Mouse (Mus musculus) stomach, embryonic 14.5 days (tissue): ENCODE data around the gene Alkbh7. TPM values are rescaled to one million over a fixed set of nuclear protein-coding genes. Genes with fewer than 3 reads are reported as not detected.

Experiments
- ATAC-seq: fragments of 200-750 bp; cut with Nextera tagmentation; 2 replicates; pipeline ENCODE4 v1.8.0; 2017; ENCODE audit warnings: low read depth, moderate TSS enrichment; ENCODE audit not compliant: insufficient number of reproducible peaks, insufficient read depth, low FRiP score
- H3K27ac ChIP-seq: fragments of 300-500 bp; sonication (generic); 2 replicates; pipeline ENCODE4 v1.5.1; 2014; ENCODE audit warnings: mild to moderate bottlenecking, low read length, moderate library complexity, mixed read lengths
- H3K27me3 ChIP-seq: fragments of 300-500 bp; sonication (generic); 2 replicates; pipeline ENCODE4 v1.6.1; 2014; ENCODE audit warnings: low read length, control low read depth, mixed read lengths; ENCODE audit not compliant: control insufficient read depth, insufficient read depth
- H3K36me3 ChIP-seq: fragments of 300-500 bp; sonication (generic); 2 replicates; pipeline ENCODE4 v1.6.1; 2014; ENCODE audit warnings: mild to moderate bottlenecking, control low read depth, low read length, moderate library complexity, mixed read lengths; ENCODE audit not compliant: control insufficient read depth, insufficient read depth
- H3K4me1 ChIP-seq: fragments of 300-500 bp; sonication (generic); 2 replicates; pipeline ENCODE4 v1.6.1; 2014; ENCODE audit warnings: low read length, control low read depth, mixed read lengths; ENCODE audit not compliant: control insufficient read depth, insufficient read depth
- H3K4me2 ChIP-seq: fragments of 300-500 bp; sonication (generic); replicated peaks from 2 replicates; pipeline ENCODE4 v1.6.1; 2014; ENCODE audit warnings: low read depth, low read length, control low read depth
- H3K4me3 ChIP-seq: fragments of 300-500 bp; sonication (generic); 2 replicates; pipeline ENCODE4 v1.5.1; 2014; ENCODE audit warnings: low read depth, low read length, control low read depth
- H3K9ac ChIP-seq: fragments of 300-500 bp; sonication (generic); replicated peaks from 2 replicates; pipeline ENCODE4 v1.6.1; 2014; ENCODE audit warnings: low read depth, mild to moderate bottlenecking, control low read depth, low read length, moderate library complexity, mixed read lengths
- H3K9me3 ChIP-seq: fragments of 300-500 bp; sonication (generic); 2 replicates; pipeline ENCODE4 v1.6.1; 2016; ENCODE audit warnings: low read depth, low read length, control low read depth; ENCODE audit not compliant: control insufficient read depth
- WGBS: fragments of 180-500 bp; shearing (Covaris S2); extraction: QIAGEN DNeasy Blood & Tissue Kit; methylation state at CpG from one replicate; pipeline ENCODE4 v1.1.7; 2014; 5-methylcytosine and 5-hydroxymethylcytosine counted together
- polyA plus RNA-seq: library from polyadenylated mRNA; unstranded; fragments of >200 nt; fragmentation: Nextera tagmentation; extraction: Ambion mirVana; gene quantifications from 2 replicates; pipeline ENCODE4 v1.2.1, GENCODE M21; 2014

Alkbh7 gene
- polyA plus RNA-seq, 1 experiment from 2014 or later = 43.7 TPM

GRCm38 (mm10) chr17:56981049-56981448 lies 16.1 kb upstream of the Alkbh7 start:
- no peak overlapping the region for H3K4me2 ChIP-seq
- H3K36me3 ChIP-seq = no peaks in the 10 kb centered on the region
- H3K27me3 ChIP-seq = no peaks in the 10 kb centered on the region
- whole genome bisulfite sequencing = 62% methylated on average over 7 of the region's 7 CpGs
- H3K4me3 ChIP-seq = no peak overlapping the region
- H3K9ac ChIP-seq = no peak overlapping the region
- H3K4me1 ChIP-seq = no peaks in the 10 kb centered on the region
- H3K27ac ChIP-seq = no peak overlapping the region
- no peak for ATAC-seq
- no peaks in the 10 kb centered on the region for H3K9me3 ChIP-seq

DNA sequence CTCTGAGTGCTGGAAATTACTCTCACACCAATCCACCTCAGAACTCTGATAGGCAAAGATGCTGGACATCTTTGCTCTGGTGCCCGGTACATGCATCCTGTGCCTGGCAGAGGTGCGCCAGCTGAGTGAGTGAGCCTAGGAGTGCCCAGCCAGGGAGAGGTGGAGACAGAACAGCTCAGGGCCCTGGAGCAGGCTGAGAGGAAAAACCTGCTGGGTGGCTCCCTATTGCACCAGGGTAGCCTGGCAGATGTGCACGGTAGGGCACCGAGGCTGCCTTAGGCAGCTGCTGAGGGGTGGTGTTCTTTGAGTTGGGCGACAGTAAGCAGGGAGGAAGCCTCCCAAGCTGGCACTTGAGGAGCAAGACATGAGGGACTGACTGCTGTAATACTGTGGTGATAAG lies 15.1 kb upstream of the Alkbh7 start, which contains the start of gene Acer1:
Acer1 (minus strand) TSS at position 114 of the 400 bp plus-strand sequence.
- 75% methylated on average over 5 of the region's 5 CpGs for WGBS
- H3K9ac ChIP-seq = no peak within 1 kb of the TSS
- H3K27me3 ChIP-seq = no peaks in the 10 kb centered on the region
- no peak within 1 kb of the TSS for H3K4me2 ChIP-seq
- ATAC-seq = no peak
- H3K36me3 ChIP-seq = no peaks in the 10 kb centered on the region
- no peak within 1 kb of the TSS for H3K27ac ChIP-seq
- H3K4me3 ChIP-seq = no peak within 1 kb of the TSS
- H3K4me1 ChIP-seq = no peaks in the 10 kb centered on the region
- no peaks in the 10 kb centered on the region for H3K9me3 ChIP-seq

- H3K4me2 ChIP-seq = no peak overlapping the region
- no peaks in the 10 kb centered on the region for H3K36me3 ChIP-seq
- no peak for ATAC-seq
- H3K9ac ChIP-seq = no peak overlapping the region
- H3K27ac ChIP-seq = no peak overlapping the region
- no peak overlapping the region for H3K4me3 ChIP-seq
- WGBS = 83% methylated on average over 9 of the region's 9 CpGs
- H3K9me3 ChIP-seq = no peaks in the 10 kb centered on the region
- H3K4me1 ChIP-seq = no peaks in the 10 kb centered on the region
- H3K27me3 ChIP-seq = no peaks in the 10 kb centered on the region
Observed at GRCm38 (mm10) chr17:56984886-56985285, 12.3 kb upstream of the Alkbh7 start.

DNA sequence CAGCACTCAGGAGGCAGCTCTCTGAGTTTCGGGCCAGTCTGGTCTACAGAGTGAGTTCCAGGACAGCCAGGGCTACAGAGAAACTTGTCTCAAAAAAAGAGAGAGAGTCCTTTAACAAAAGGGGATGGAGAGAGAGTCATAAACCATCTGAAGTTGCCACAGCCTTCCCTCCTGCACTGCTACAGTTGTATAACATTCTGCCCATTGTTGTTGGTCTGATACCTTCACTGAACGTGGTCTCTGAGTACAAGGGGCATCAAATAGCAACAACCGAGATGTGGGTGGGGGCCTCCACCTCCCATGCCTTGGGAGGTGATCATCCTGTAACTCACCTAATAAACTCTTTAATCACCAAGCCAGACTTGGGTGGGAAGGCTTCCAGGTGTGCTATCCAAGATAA lies 11.5 kb upstream of the Alkbh7 start:
- no peak overlapping the region for H3K9ac ChIP-seq
- H3K9me3 ChIP-seq = no peaks in the 10 kb centered on the region
- H3K27ac ChIP-seq = no peak overlapping the region
- no peak for ATAC-seq
- H3K4me2 ChIP-seq = no peak overlapping the region
- 69% methylated on average over 3 of the region's 3 CpGs for WGBS
- H3K36me3 ChIP-seq = no peaks in the 10 kb centered on the region
- H3K27me3 ChIP-seq = no peaks in the 10 kb centered on the region
- H3K4me1 ChIP-seq = no peaks in the 10 kb centered on the region
- H3K4me3 ChIP-seq = no peak overlapping the region

- Histone ChIP-seq H3K9ac (no peak overlapping the region), H3K4me2 (no peak overlapping the region), H3K9me3 (no peaks in the 10 kb centered on the region), H3K27me3 (no peaks in the 10 kb centered on the region), H3K27ac (no peak overlapping the region), H3K4me1 (peaks cover 5% of the 10 kb centered on the region), H3K36me3 (no peaks in the 10 kb centered on the region), H3K4me3 (no peak overlapping the region)
- 84% methylated on average over 3 of the region's 3 CpGs for WGBS
- ATAC-seq = no peak
Observed at GRCm38 (mm10) chr17:56986105-56986805, 10.9 kb upstream of the Alkbh7 start.

DNA sequence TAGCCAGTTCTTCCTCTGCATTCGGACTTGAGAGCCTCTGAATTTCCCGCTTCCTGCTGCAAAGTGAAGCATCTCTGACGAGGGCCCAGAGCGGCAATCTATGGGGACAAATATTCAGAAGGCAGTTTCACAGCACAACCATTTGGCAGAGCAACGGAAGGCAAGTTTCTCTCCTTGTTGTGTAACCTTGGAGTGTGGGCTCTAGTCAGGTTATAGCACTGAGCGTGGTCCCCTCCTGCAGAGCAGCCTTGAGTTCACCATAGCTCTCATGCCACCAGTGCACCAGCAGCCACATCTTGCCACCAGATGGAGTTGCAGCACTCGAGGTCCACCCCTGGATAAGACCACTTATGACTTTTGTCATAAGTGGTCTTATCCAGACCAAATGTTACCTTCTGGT lies 8.7 kb upstream of the Alkbh7 start:
- Histone ChIP-seq H3K36me3 (peaks cover 10% of the 10 kb centered on the region), H3K4me2 (no peak overlapping the region), H3K9ac (no peak overlapping the region), H3K4me3 (no peak overlapping the region), H3K9me3 (no peaks in the 10 kb centered on the region), H3K4me1 (peaks cover 6% of the 10 kb centered on the region), H3K27me3 (no peaks in the 10 kb centered on the region), H3K27ac (no peak overlapping the region)
- ATAC-seq = no peak
- 78% methylated on average over 7 of the region's 7 CpGs for WGBS

DNA sequence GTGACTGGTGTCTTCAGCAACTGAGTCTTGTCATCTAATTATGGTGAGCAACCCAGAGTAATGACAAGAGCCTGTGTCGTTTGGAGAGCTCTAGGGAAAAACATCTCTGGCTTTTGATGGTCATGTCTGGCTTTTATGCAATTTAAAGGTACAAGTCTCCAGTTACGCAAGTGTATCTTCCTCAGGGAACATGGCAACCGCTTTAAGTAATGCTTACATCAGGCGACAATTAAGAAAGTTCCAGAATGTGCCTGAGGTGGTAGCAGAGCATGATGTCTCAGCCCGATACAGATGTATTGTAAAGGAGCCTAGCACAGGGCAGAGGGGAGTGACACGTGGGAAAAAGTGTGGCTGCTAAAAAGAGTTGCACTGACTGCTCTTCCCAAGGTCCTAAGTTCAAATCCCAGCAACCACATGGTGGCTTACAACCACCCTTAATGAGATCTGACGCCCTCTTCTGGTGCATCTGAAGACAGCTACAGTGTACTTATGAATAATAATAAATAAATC lies 8.2 kb upstream of the Alkbh7 start:
- Histone ChIP-seq H3K4me3 (peak overlapping the region; percentile 91), H3K9ac (no peak overlapping the region; the same call in 1 of the 2 replicates), H3K27me3 (no peaks in the 10 kb centered on the region), H3K4me2 (peak overlapping the region; percentile 69), H3K4me1 (peaks cover 6% of the 10 kb centered on the region), H3K36me3 (peaks cover 15% of the 10 kb centered on the region), H3K9me3 (no peaks in the 10 kb centered on the region), H3K27ac (no peak overlapping the region)
- WGBS = 65% methylated on average over 7 of the region's 7 CpGs
- no peak for ATAC-seq

DNA sequence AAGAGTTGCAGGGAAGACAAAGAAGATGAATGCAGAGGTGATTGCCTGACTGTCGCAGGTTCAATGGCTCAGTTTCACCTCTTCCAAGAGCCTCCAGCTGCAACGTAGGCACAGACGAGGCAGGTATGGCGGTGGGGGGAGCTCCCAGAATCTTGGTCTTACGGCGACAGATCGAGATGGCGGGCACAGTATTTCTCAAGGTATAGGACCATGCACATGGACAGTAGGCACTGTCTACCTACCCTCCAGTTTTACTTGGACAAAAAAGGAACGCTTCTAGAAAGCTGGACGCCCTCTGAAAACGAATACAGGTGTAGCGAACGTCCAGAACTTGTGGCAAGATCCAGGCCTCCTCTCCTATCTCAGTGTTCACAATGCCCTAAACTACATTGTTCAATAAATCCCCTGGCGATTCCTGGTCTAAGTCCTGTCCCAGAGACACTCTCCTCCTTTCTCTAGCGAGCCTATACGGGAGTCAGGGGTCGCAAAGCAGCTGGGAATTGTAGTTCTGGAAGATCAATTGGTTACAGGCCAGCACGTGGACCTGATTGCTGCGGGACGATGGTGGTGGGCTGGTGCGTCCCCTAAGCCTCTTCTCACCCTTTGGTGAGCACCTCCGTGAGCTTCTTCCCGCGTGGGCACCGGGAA lies 7.5 kb upstream of the Alkbh7 start:
- Histone ChIP-seq H3K4me1 (peaks cover 6% of the 10 kb centered on the region), H3K27ac (peak overlapping the region; percentile 59; the same call in 1 of the 2 replicates), H3K9ac (peak overlapping the region; percentile 46), H3K36me3 (peaks cover 18% of the 10 kb centered on the region), H3K4me3 (peak overlapping the region; percentile 91), H3K9me3 (no peaks in the 10 kb centered on the region), H3K27me3 (no peaks in the 10 kb centered on the region), H3K4me2 (peak overlapping the region; percentile 69)
- WGBS = 2% methylated on average over 25 of the region's 25 CpGs
- peak; percentile 91 for ATAC-seq
